ENCODE assay signal across 8 mouse cellular contexts in genomic region chr3:32617053-32617642, GRCm38 (mm10). TPM values are rescaled to one million over a fixed set of nuclear protein-coding genes. Genes with fewer than 3 reads are reported as not detected.
A peak's percentile ranks its signal among the peaks of the same experiment; 100 is the strongest.
DNase-seq lines count a peak whose midpoint lies in the region; ATAC-seq lines count a peak whose summit lies in the region.

No protein-coding gene starts in this region.

- no peaks in the 10 kb centered on the region for H3K36me3 ChIP-seq in kidney, embryonic 15.5 days

- H3K27ac ChIP-seq in kidney, embryonic 15.5 days = peak overlapping the region; percentile 73

- peaks cover 13% of the 10 kb centered on the region for H3K4me1 ChIP-seq in kidney, embryonic 15.5 days

- no peak for DNase-seq in kidney, postnatal 10 days
- DNase-seq in brain, adult 2 months (ENCODE audit: low read depth, low spot score) = peak; percentile 41
- peak; percentile 35 for DNase-seq in forelimb bud, embryonic 11.5 days (ENCODE audit: low read depth, low spot score)
- no peak for DNase-seq in gastrocnemius, adult 8-10 months (ENCODE audit: low spot score in 2 of 2)
- DNase-seq in c-Kit-positive CD71-positive TER-119-positive erythroid progenitor cells, embryonic 14.5 days (ENCODE audit: low spot score) = no peak
- no peak for DNase-seq in layer of hippocampus, adult 18-20 months (ENCODE audit: low spot score in 2 of 2)

- H3K9me3 ChIP-seq in kidney, embryonic 15.5 days (replicated peaks) = no peaks in the 10 kb centered on the region

- H3K27me3 ChIP-seq in kidney, embryonic 15.5 days = no peaks in the 10 kb centered on the region

- peak overlapping the region; percentile 63 for H3K9ac ChIP-seq in kidney, embryonic 15.5 days

- ATAC-seq in kidney, embryonic 15.5 days (replicated peaks; ENCODE audit: low FRiP score) = peak; percentile 50
- peak; percentile 12; the same call in 1 of the 2 replicates for ATAC-seq in megakaryocyte progenitor cell, adult 5-6 weeks (replicated peaks; ENCODE audit: poor library complexity)

- H3K4me2 ChIP-seq in kidney, embryonic 15.5 days = peak overlapping the region; percentile 72

- peak overlapping the region; percentile 72 for H3K4me3 ChIP-seq in kidney, embryonic 15.5 days (replicated peaks)

- WGBS in kidney, embryonic 15.5 days = 24% methylated on average over 16 of the region's 16 CpGs

RNA-seq across cellular contexts. Expression of gene Gnb4, which starts 0.8 kb away (rescaled TPM):
- 51.0 and 54.4 TPM in 2 replicates for polyA plus RNA-seq in kidney, embryonic 15.5 days (2015; fragmentation: Nextera tagmentation; extraction: Ambion mirVana)
- total RNA-seq in megakaryocyte progenitor cell, adult 5-6 weeks (2015) = 2.1 and 8.3 TPM in 2 replicates
- 3.0 and 13.7 TPM in 2 replicates for total RNA-seq in megakaryocyte progenitor cell, adult 5-6 weeks (2017)
- total RNA-seq in gastrocnemius, adult 8-10 months (2022) = 1 to 10 TPM; 3.1 to 5.4 (median 4.8) TPM
- 10 to 100 TPM; 12.4 to 13.7 TPM for total RNA-seq in layer of hippocampus, adult 18-20 months (2021)

Comparison
In these comparisons a context has a peak if more than half of its experiments do, and no peak if none do; other contexts are left out.
1. DNase-seq: peak in brain, adult 2 months (single experiment) and forelimb bud, embryonic 11.5 days (single experiment); none in kidney, postnatal 10 days (single experiment), gastrocnemius, adult 8-10 months (0 of 2), c-Kit-positive CD71-positive TER-119-positive erythroid progenitor cells, embryonic 14.5 days (single experiment) and layer of hippocampus, adult 18-20 months (0 of 2).